In genomic region chr17:56100811-56101210, GRCm38 (mm10) we compare ENCODE assay signal across 20 mouse cellular contexts. TPM values are rescaled to one million over a fixed set of nuclear protein-coding genes. Genes with fewer than 3 reads are reported as not detected.
DNase-seq lines count a peak whose midpoint lies in the region; ATAC-seq and TF ChIP-seq lines count a peak whose summit lies in the region.
"Had no signal": no experiment of that assay in that cellular context is flagged by ENCODE, and none has a peak within 500 bp of the region (broad histone marks: within the 10 kb centered on the region; RNA-seq: fewer than 3 reads in every experiment).

No protein-coding gene starts in this region.

- peak; percentile 38 to 45 for DNase-seq in heart, adult 2 months
- DNase-seq in gastrocnemius, postnatal 14 days, result peak; percentile 49
- peak; percentile 88 for DNase-seq in skeletal muscle tissue, adult 2 months (ENCODE audit: low read depth, low spot score)
- no peak for DNase-seq in Muller cell, postnatal 12 days (ENCODE audit: inconsistent ontology term)
- DNase-seq: adrenal gland, postnatal 25 days; cerebellum, adult 18-20 months; cerebellum, adult 9-11 months; cerebellum, postnatal 36 days; kidney, adult 2 months had no signal

- 85% methylated on average over 3 of the region's 3 CpGs for WGBS in forebrain, embryonic 12.5 days
- WGBS in forebrain, embryonic 15.5 days, result 86% methylated on average over 3 of the region's 3 CpGs
- WGBS in heart, adult 2 months, result 72% methylated on average over 3 of the region's 3 CpGs
- 91% methylated on average over 3 of the region's 3 CpGs for WGBS in heart, embryonic 12.5 days

- peak; percentile 67; the same call in 1 of the 2 replicates for TF ChIP-seq POLR2A in heart, adult 2 months (IDR thresholded peaks at IDR 0.05; ENCODE audit: insufficient read depth, low read depth, low read length)

- no peaks in the 10 kb centered on the region for H3K9me3 ChIP-seq in forebrain, embryonic 12.5 days
- no peaks in the 10 kb centered on the region for H3K9me3 ChIP-seq in forebrain, embryonic 15.5 days
- H3K9me3 ChIP-seq in heart, embryonic 12.5 days (replicated peaks), result no peaks in the 10 kb centered on the region
- H3K9me3 ChIP-seq: embryonic facial prominence, embryonic 13.5 days; forebrain, embryonic 13.5 days; hindbrain, embryonic 15.5 days; kidney, embryonic 15.5 days had no signal

- H3K4me1 ChIP-seq in forebrain, embryonic 12.5 days, result no peaks in the 10 kb centered on the region
- H3K4me1 ChIP-seq in forebrain, embryonic 15.5 days, result no peaks in the 10 kb centered on the region
- H3K4me1 ChIP-seq in heart, adult 2 months (ENCODE audit: control insufficient read depth, insufficient read depth, low read length), result no peaks in the 10 kb centered on the region
- no peaks in the 10 kb centered on the region for H3K4me1 ChIP-seq in heart, embryonic 12.5 days (replicated peaks)
- H3K4me1 ChIP-seq: embryonic facial prominence, embryonic 13.5 days; forebrain, embryonic 13.5 days; hindbrain, embryonic 15.5 days; kidney, embryonic 15.5 days had no signal

- ATAC-seq in forebrain, embryonic 12.5 days (ENCODE audit: low FRiP score), result no peak
- ATAC-seq in forebrain, embryonic 15.5 days (replicated peaks), result no peak
- no peak for ATAC-seq in heart, embryonic 12.5 days (ENCODE audit: insufficient number of reproducible peaks, low FRiP score)
- ATAC-seq: forebrain, embryonic 13.5 days; intestine, embryonic 16.5 days had no signal

- H3K27me3 ChIP-seq in forebrain, embryonic 12.5 days, result no peaks in the 10 kb centered on the region
- H3K27me3 ChIP-seq in forebrain, embryonic 15.5 days, result no peaks in the 10 kb centered on the region
- no peaks in the 10 kb centered on the region for H3K27me3 ChIP-seq in heart, adult 2 months (ENCODE audit: control insufficient read depth, insufficient read depth, low read length)
- H3K27me3 ChIP-seq in heart, embryonic 12.5 days (replicated peaks), result no peaks in the 10 kb centered on the region
- H3K27me3 ChIP-seq: embryonic facial prominence, embryonic 13.5 days; forebrain, embryonic 13.5 days; hindbrain, embryonic 15.5 days; kidney, embryonic 15.5 days had no signal

- H3K4me2 ChIP-seq in forebrain, embryonic 12.5 days, result no peak overlapping the region
- H3K4me2 ChIP-seq in forebrain, embryonic 15.5 days (replicated peaks), result no peak overlapping the region
- H3K4me2 ChIP-seq in heart, embryonic 12.5 days, result no peak overlapping the region
- H3K4me2 ChIP-seq: embryonic facial prominence, embryonic 13.5 days; forebrain, embryonic 13.5 days; heart, embryonic 11.5 days; hindbrain, embryonic 15.5 days; kidney, embryonic 15.5 days had no signal

- intact Hi-C loops in heart, adult 2 months (cut with DNase I), result no loop called here
- intact Hi-C loops in gastrocnemius, postnatal 14 days (cut with DNase I; ENCODE audit: low total_unique reads), result no loop called here

- no peak for TF ChIP-seq CTCF in heart, adult 2 months (IDR thresholded peaks at IDR 0.05)

- H3K79me2 ChIP-seq in heart, adult 2 months (replicated peaks; ENCODE audit: control insufficient read depth, insufficient read depth, low read length), result no peaks in the 10 kb centered on the region

- 0 out of 2 replicates have a peak overlapping the region, but pooled peaks have one; percentile 5 for H3K27ac ChIP-seq in forebrain, embryonic 12.5 days
- H3K27ac ChIP-seq in forebrain, embryonic 15.5 days (replicated peaks), result no peak overlapping the region
- no peak overlapping the region for H3K27ac ChIP-seq in heart, adult 2 months
- no peak overlapping the region for H3K27ac ChIP-seq in heart, embryonic 12.5 days (ENCODE audit: poor library complexity, severe bottlenecking)
- H3K27ac ChIP-seq: embryonic facial prominence, embryonic 13.5 days; forebrain, embryonic 13.5 days; hindbrain, embryonic 15.5 days; kidney, embryonic 15.5 days had no signal

- H3K9ac ChIP-seq in forebrain, embryonic 12.5 days, result no peak overlapping the region
- H3K9ac ChIP-seq in forebrain, embryonic 15.5 days (replicated peaks), result no peak overlapping the region
- no peak overlapping the region for H3K9ac ChIP-seq in heart, adult 2 months (ENCODE audit: low read depth, low read length)
- no peak overlapping the region for H3K9ac ChIP-seq in heart, embryonic 12.5 days
- H3K9ac ChIP-seq: embryonic facial prominence, embryonic 13.5 days; forebrain, embryonic 13.5 days; hindbrain, embryonic 15.5 days; kidney, embryonic 15.5 days had no signal

- peak; percentile 67; the same call in 1 of the 2 replicates for TF ChIP-seq EP300 in heart, adult 2 months (IDR thresholded peaks at IDR 0.05; ENCODE audit: insufficient read depth, low read depth, low read length)

- peaks cover 84% of the 10 kb centered on the region for H3K36me3 ChIP-seq in forebrain, embryonic 12.5 days (replicated peaks)
- H3K36me3 ChIP-seq in forebrain, embryonic 15.5 days, result peaks cover 75% of the 10 kb centered on the region
- H3K36me3 ChIP-seq in heart, adult 2 months (ENCODE audit: control insufficient read depth, insufficient read depth, low read length), result no peaks in the 10 kb centered on the region
- peaks cover 81% of the 10 kb centered on the region for H3K36me3 ChIP-seq in heart, embryonic 12.5 days

- H3K4me3 ChIP-seq in forebrain, embryonic 12.5 days (replicated peaks), result no peak overlapping the region
- H3K4me3 ChIP-seq in forebrain, embryonic 15.5 days, result no peak overlapping the region
- no peak overlapping the region for H3K4me3 ChIP-seq in heart, adult 2 months
- H3K4me3 ChIP-seq in heart, embryonic 12.5 days, result no peak overlapping the region
- H3K4me3 ChIP-seq: embryonic facial prominence, embryonic 13.5 days; forebrain, embryonic 13.5 days; hindbrain, embryonic 15.5 days; kidney, embryonic 15.5 days had no signal

RNA-seq across cellular contexts. Expression of gene Plin4, which starts 8.8 kb away (rescaled TPM):
- 0.06 and 0.18 TPM in 2 replicates for polyA plus RNA-seq in forebrain, embryonic 12.5 days (2016; fragmentation: Nextera tagmentation; extraction: Ambion mirVana)
- polyA plus RNA-seq in forebrain, embryonic 15.5 days (2015; fragmentation: Nextera tagmentation; extraction: Ambion mirVana), result 0.11 TPM in 2 replicates
- total RNA-seq in heart, adult 2 months (2021), result 100 to 1,000 TPM; 151 to 170 TPM
- polyA plus RNA-seq in heart, adult 2 months (2012; rRNA removed), result 114 and 167 TPM in 2 replicates
- 0.05 and 0.12 TPM in 2 replicates for polyA plus RNA-seq in heart, embryonic 12.5 days (2016; fragmentation: Nextera tagmentation; extraction: Ambion mirVana)
- 100 to 1,000 TPM; 127 to 310 TPM for total RNA-seq in gastrocnemius, postnatal 14 days (2021)

RNA-seq across cellular contexts. Expression of gene Plin5, which starts 16.6 kb away (rescaled TPM):
- polyA plus RNA-seq in forebrain, embryonic 12.5 days (2016; fragmentation: Nextera tagmentation; extraction: Ambion mirVana), result 0.22 TPM in 1 of 2 replicates, not detected in the other
- polyA plus RNA-seq in forebrain, embryonic 15.5 days (2015; fragmentation: Nextera tagmentation; extraction: Ambion mirVana), result 0.69 and 0.74 TPM in 2 replicates
- total RNA-seq in heart, adult 2 months (2021), result 100 to 1,000 TPM; 159 to 160 TPM
- 112 and 170 TPM in 2 replicates for polyA plus RNA-seq in heart, adult 2 months (2012; rRNA removed)
- 0.09 and 0.17 TPM in 2 replicates for polyA plus RNA-seq in heart, embryonic 12.5 days (2016; fragmentation: Nextera tagmentation; extraction: Ambion mirVana)
- 10 to 100 TPM; 17.6 to 48.3 TPM for total RNA-seq in gastrocnemius, postnatal 14 days (2021)

RNA-seq across cellular contexts. Expression of gene Lrg1, which starts 21.0 kb away (rescaled TPM):
- 0.18 and 0.27 TPM in 2 replicates for polyA plus RNA-seq in forebrain, embryonic 12.5 days (2016; fragmentation: Nextera tagmentation; extraction: Ambion mirVana)
- 0.13 and 0.19 TPM in 2 replicates for polyA plus RNA-seq in forebrain, embryonic 15.5 days (2015; fragmentation: Nextera tagmentation; extraction: Ambion mirVana)
- 10 to 100 TPM; 57.0 to 74.6 TPM for total RNA-seq in heart, adult 2 months (2021)
- polyA plus RNA-seq in heart, adult 2 months (2012; rRNA removed), result 38.2 and 77.7 TPM in 2 replicates
- 0.18 TPM in 1 of 2 replicates, not detected in the other for polyA plus RNA-seq in heart, embryonic 12.5 days (2016; fragmentation: Nextera tagmentation; extraction: Ambion mirVana)
- total RNA-seq in gastrocnemius, postnatal 14 days (2021), result 1 to 10 TPM; 2.9 to 5.6 TPM
- total RNA-seq: ES-E14 had no signal
- polyA plus RNA-seq: forebrain, embryonic 13.5 days; heart, embryonic 11.5 days; hindbrain, embryonic 11.5 days had no signal

RNA-seq across cellular contexts. Expression of gene Hdgfl2, which starts 21.4 kb away (rescaled TPM):
- 183 and 188 TPM in 2 replicates for polyA plus RNA-seq in forebrain, embryonic 12.5 days (2016; fragmentation: Nextera tagmentation; extraction: Ambion mirVana)
- polyA plus RNA-seq in forebrain, embryonic 15.5 days (2015; fragmentation: Nextera tagmentation; extraction: Ambion mirVana), result 144 and 167 TPM in 2 replicates
- total RNA-seq in heart, adult 2 months (2021), result 10 to 100 TPM; 32.5 to 35.0 TPM
- polyA plus RNA-seq in heart, adult 2 months (2012; rRNA removed), result 30.2 and 31.5 TPM in 2 replicates
- 93.1 and 95.1 TPM in 2 replicates for polyA plus RNA-seq in heart, embryonic 12.5 days (2016; fragmentation: Nextera tagmentation; extraction: Ambion mirVana)
- 10 to 100 TPM; 27.7 TPM for total RNA-seq in gastrocnemius, postnatal 14 days (2021)

RNA-seq across cellular contexts. Expression of gene Ubxn6, which starts 26.0 kb away (rescaled TPM):
- 49.7 and 50.8 TPM in 2 replicates for polyA plus RNA-seq in forebrain, embryonic 12.5 days (2016; fragmentation: Nextera tagmentation; extraction: Ambion mirVana)
- 81.1 and 89.5 TPM in 2 replicates for polyA plus RNA-seq in forebrain, embryonic 15.5 days (2015; fragmentation: Nextera tagmentation; extraction: Ambion mirVana)
- total RNA-seq in heart, adult 2 months (2021), result 10 to 100 TPM; 47.6 to 53.5 TPM
- 64.4 and 79.3 TPM in 2 replicates for polyA plus RNA-seq in heart, adult 2 months (2012; rRNA removed)
- 35.5 and 39.8 TPM in 2 replicates for polyA plus RNA-seq in heart, embryonic 12.5 days (2016; fragmentation: Nextera tagmentation; extraction: Ambion mirVana)
- 10 to 100 TPM; 38.3 to 38.9 TPM for total RNA-seq in gastrocnemius, postnatal 14 days (2021)

Comparison
In these comparisons a context has a peak if more than half of its experiments do, and no peak if none do; other contexts are left out.
1. RNA of gene Plin4, which starts 8.8 kb away (polyA plus RNA-seq): 114 to 167 TPM in heart, adult 2 months; 0.06 to 0.18 TPM in forebrain, embryonic 12.5 days, 0.11 TPM in forebrain, embryonic 15.5 days and 0.05 to 0.12 TPM in heart, embryonic 12.5 days; every median in the first group is over 10 times any median in the second.
2. RNA of gene Plin5, which starts 16.6 kb away (polyA plus RNA-seq): 112 to 170 TPM in heart, adult 2 months; 0.69 to 0.74 TPM in forebrain, embryonic 15.5 days, 0.09 to 0.17 TPM in heart, embryonic 12.5 days and 0.22 TPM in forebrain, embryonic 12.5 days; every median in the first group is over 10 times any median in the second.
3. RNA of gene Lrg1, which starts 21.0 kb away (polyA plus RNA-seq): 38.2 to 77.7 TPM in heart, adult 2 months; 0.18 to 0.27 TPM in forebrain, embryonic 12.5 days, 0.13 to 0.19 TPM in forebrain, embryonic 15.5 days and 0.18 TPM in heart, embryonic 12.5 days; every median in the first group is over 10 times any median in the second.